Mouse (Mus musculus): ENCODE results near the gene Clpx. TPM values are rescaled to one million over a fixed set of nuclear protein-coding genes. Genes with fewer than 3 reads are reported as not detected.
A peak's percentile ranks its signal among the peaks of the same experiment; 100 is the strongest.

Clpx gene
- total RNA-seq, 1 experiment: 24.1 TPM

DNA sequence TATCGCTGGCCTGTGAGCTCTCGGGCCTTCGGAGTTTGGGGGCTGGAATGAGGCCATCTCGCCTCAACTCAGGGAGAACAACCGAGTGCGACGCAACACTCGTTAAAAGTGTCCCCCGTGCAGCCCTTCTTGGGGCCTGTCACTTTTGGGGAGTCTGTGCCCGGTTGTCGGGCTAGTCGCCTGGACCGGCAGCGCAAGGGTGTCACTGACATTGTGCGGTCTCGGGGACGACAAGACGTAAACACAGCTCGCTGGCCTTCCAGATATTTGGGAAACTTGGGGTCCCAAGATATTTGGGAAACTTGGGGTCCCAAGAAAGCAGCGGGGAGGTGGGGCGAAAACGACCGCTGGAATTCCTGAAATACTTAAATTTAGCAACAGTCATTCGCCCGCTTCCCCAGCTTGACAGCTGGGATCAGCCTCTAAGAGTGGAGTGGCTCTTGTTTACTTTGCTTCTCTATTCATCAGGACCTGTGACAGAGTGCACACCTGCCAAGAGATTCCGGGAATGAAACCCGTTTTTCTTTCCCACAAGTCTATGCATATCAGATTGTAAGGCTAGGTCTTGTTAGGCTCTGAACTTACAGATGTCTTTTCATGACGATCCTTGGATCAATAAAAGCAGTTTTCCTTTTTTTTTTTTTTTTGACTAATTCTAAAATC lies 787 bp downstream of the Clpx start:
- peaks cover 0 to 2% of the 10 kb centered on the region in 2 experiments; a peak in 1 of 4 replicates for H3K4me1 ChIP-seq (ENCODE audit: control insufficient read depth in 2 of 2, insufficient read depth in 2 of 2, low read length in 2 of 2, poor library complexity in 1 of 2)
- peak overlapping the region; percentile 98 for H3K9ac ChIP-seq (ENCODE audit: insufficient read depth, low read depth, low read length, poor library complexity, severe bottlenecking)
- peak overlapping the region; percentile 92 to 98 for H3K4me3 ChIP-seq (ENCODE audit: insufficient read depth in 1 of 2, low read depth in 1 of 2, low read length in 2 of 2, poor library complexity in 1 of 2, severe bottlenecking in 1 of 2)
- no peaks in the 10 kb centered on the region for H3K36me3 ChIP-seq (ENCODE audit: control insufficient read depth, insufficient read depth, low read length, poor library complexity, severe bottlenecking)
- DNase-seq (ENCODE audit: low read depth, low spot score): no peak
- in situ Hi-C loops (cut with MboI; ENCODE audit: low sequenced_read_pairs in 2 of 2, unreplicated experiment in 2 of 2): no loop called here
- TF ChIP-seq ZNF384 (IDR thresholded peaks at IDR 0.05; ENCODE audit: low read depth, low read length) (no peak), HCFC1 (IDR thresholded peaks at IDR 0.05; ENCODE audit: borderline replicate concordance, insufficient read depth, low read length) (no peak), CHD2 (IDR thresholded peaks at IDR 0.05; ENCODE audit: low read depth, low read length) (no peak), MAFK (IDR thresholded peaks at IDR 0.05; ENCODE audit: insufficient read depth, low read depth, low read length) (no peak), ZC3H11A (IDR thresholded peaks at IDR 0.05; ENCODE audit: borderline replicate concordance, low read depth, low read length) (no peak)
- no peak overlapping the region for H3K27ac ChIP-seq (ENCODE audit: insufficient read depth, low read depth, low read length, poor library complexity, severe bottlenecking)
- H3K9me3 ChIP-seq (ENCODE audit: control insufficient read depth, insufficient read depth, low read depth, low read length): no peaks in the 10 kb centered on the region

DNA sequence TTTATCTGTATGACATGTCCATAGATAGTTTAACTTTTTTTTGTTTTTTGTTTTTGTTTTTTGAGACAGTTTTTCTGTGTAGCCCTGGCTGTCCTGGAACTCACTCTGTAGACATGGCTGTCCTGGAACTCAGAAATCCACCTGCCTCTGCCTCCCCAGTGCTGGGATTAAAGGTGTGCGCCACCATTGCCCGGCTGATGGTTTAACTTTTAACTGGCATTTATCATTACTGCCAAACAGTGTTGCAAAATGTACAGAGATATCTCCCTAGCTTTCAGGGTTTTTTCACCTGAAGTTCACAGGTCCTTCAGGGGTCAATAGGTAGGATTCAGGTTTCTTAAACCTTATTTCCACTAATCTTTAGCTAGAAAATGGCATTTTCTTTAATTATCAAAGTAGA lies 3.0 kb downstream of the Clpx start:
- no peaks in the 10 kb centered on the region for H3K36me3 ChIP-seq (ENCODE audit: control insufficient read depth, insufficient read depth, low read length, poor library complexity, severe bottlenecking)
- no peak overlapping the region for H3K9ac ChIP-seq (ENCODE audit: insufficient read depth, low read depth, low read length, poor library complexity, severe bottlenecking)
- no peak overlapping the region for H3K27ac ChIP-seq (ENCODE audit: insufficient read depth, low read depth, low read length, poor library complexity, severe bottlenecking)
- peaks cover 0 to 2% of the 10 kb centered on the region in 2 experiments; a peak in 1 of 4 replicates for H3K4me1 ChIP-seq (ENCODE audit: control insufficient read depth in 2 of 2, insufficient read depth in 2 of 2, low read length in 2 of 2, poor library complexity in 1 of 2)
- DNase-seq (ENCODE audit: low read depth, low spot score): no peak
- H3K4me3 ChIP-seq (ENCODE audit: insufficient read depth in 1 of 2, low read depth in 1 of 2, low read length in 2 of 2, poor library complexity in 1 of 2, severe bottlenecking in 1 of 2): no peak overlapping the region
- TF ChIP-seq ZC3H11A (IDR thresholded peaks at IDR 0.05; ENCODE audit: borderline replicate concordance, low read depth, low read length): no peak
- no peak for TF ChIP-seq ZNF384 (IDR thresholded peaks at IDR 0.05; ENCODE audit: low read depth, low read length)
- TF ChIP-seq HCFC1 (IDR thresholded peaks at IDR 0.05; ENCODE audit: borderline replicate concordance, insufficient read depth, low read length): no peak
- TF ChIP-seq MAFK (IDR thresholded peaks at IDR 0.05; ENCODE audit: insufficient read depth, low read depth, low read length): no peak
- no peak for TF ChIP-seq CHD2 (IDR thresholded peaks at IDR 0.05; ENCODE audit: low read depth, low read length)
- no peaks in the 10 kb centered on the region for H3K9me3 ChIP-seq (ENCODE audit: control insufficient read depth, insufficient read depth, low read depth, low read length)
- in situ Hi-C loops (cut with MboI; ENCODE audit: low sequenced_read_pairs in 2 of 2, unreplicated experiment in 2 of 2): no loop called here

DNA sequence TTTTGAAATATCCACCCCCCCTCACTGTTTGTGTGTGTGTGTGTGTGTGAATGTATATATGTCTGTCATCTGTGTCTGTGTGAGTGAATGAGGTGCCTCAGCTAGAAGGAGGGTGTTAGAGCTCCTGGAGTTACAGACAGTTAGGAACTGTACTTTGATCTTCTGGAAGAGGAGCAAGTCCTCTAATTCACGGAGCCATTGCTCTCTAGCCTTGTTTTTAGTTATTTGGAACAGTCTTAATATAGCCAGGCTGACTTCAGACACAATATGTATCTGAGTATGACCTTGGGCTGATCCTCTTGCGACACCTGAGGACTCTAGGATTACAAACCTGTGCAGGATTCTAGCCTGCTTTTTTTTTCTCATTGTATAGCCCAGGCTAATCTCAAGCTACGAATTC lies 4.7 kb downstream of the Clpx start:
- no peak for TF ChIP-seq ZC3H11A (IDR thresholded peaks at IDR 0.05; ENCODE audit: borderline replicate concordance, low read depth, low read length)
- no peak for TF ChIP-seq MAFK (IDR thresholded peaks at IDR 0.05; ENCODE audit: insufficient read depth, low read depth, low read length)
- Histone ChIP-seq H3K4me3 (ENCODE audit: insufficient read depth in 1 of 2, low read depth in 1 of 2, low read length in 2 of 2, poor library complexity in 1 of 2, severe bottlenecking in 1 of 2) (no peak overlapping the region), H3K27ac (ENCODE audit: insufficient read depth, low read depth, low read length, poor library complexity, severe bottlenecking) (no peak overlapping the region), H3K4me1 (ENCODE audit: control insufficient read depth in 2 of 2, insufficient read depth in 2 of 2, low read length in 2 of 2, poor library complexity in 1 of 2) (no peaks in the 10 kb centered on the region), H3K9ac (ENCODE audit: insufficient read depth, low read depth, low read length, poor library complexity, severe bottlenecking) (no peak overlapping the region), H3K9me3 (ENCODE audit: control insufficient read depth, insufficient read depth, low read depth, low read length) (no peaks in the 10 kb centered on the region), H3K36me3 (ENCODE audit: control insufficient read depth, insufficient read depth, low read length, poor library complexity, severe bottlenecking) (no peaks in the 10 kb centered on the region)
- no peak for DNase-seq (ENCODE audit: low read depth, low spot score)
- in situ Hi-C loops (cut with MboI; ENCODE audit: low sequenced_read_pairs in 2 of 2, unreplicated experiment in 2 of 2): no loop called here

DNA sequence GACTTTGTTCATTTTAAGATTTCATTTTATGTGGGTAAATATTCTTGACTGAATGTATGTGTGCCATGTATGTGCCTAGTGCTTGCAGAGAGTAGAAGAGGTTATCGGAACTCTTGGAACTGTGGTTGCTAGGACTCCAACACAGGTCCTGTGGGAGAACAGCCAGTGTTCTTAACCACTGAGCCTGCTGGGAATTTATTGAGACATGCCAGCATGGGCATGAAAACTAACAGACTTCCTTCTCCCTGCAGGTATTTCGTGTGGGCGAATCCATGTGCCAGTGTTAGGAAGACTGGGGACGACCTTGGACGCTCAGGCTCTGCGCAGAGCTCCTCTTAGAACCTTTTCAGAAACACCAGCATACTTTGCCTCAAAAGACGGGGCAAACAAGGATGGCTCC lies 5.6 kb downstream of the Clpx start:
- TF ChIP-seq ZC3H11A (IDR thresholded peaks at IDR 0.05; ENCODE audit: borderline replicate concordance, low read depth, low read length) (no peak), ZNF384 (IDR thresholded peaks at IDR 0.05; ENCODE audit: low read depth, low read length) (no peak), CHD2 (IDR thresholded peaks at IDR 0.05; ENCODE audit: low read depth, low read length) (no peak), MAFK (IDR thresholded peaks at IDR 0.05; ENCODE audit: insufficient read depth, low read depth, low read length) (no peak), HCFC1 (IDR thresholded peaks at IDR 0.05; ENCODE audit: borderline replicate concordance, insufficient read depth, low read length) (no peak)
- Histone ChIP-seq H3K9ac (ENCODE audit: insufficient read depth, low read depth, low read length, poor library complexity, severe bottlenecking) (no peak overlapping the region), H3K36me3 (ENCODE audit: control insufficient read depth, insufficient read depth, low read length, poor library complexity, severe bottlenecking) (no peaks in the 10 kb centered on the region), H3K27ac (ENCODE audit: insufficient read depth, low read depth, low read length, poor library complexity, severe bottlenecking) (no peak overlapping the region), H3K4me3 (ENCODE audit: insufficient read depth in 1 of 2, low read depth in 1 of 2, low read length in 2 of 2, poor library complexity in 1 of 2, severe bottlenecking in 1 of 2) (no peak overlapping the region), H3K4me1 (ENCODE audit: control insufficient read depth in 2 of 2, insufficient read depth in 2 of 2, low read length in 2 of 2, poor library complexity in 1 of 2) (no peaks in the 10 kb centered on the region), H3K9me3 (ENCODE audit: control insufficient read depth, insufficient read depth, low read depth, low read length) (no peaks in the 10 kb centered on the region)
- no peak for DNase-seq (ENCODE audit: low read depth, low spot score)
- in situ Hi-C loops (cut with MboI; ENCODE audit: low sequenced_read_pairs in 2 of 2, unreplicated experiment in 2 of 2): no loop called here

Measured in ES-E14 (cell line).